ENCODE assay signal across 9 mouse cellular contexts in genomic region chr1:164315266-164315665, GRCm38 (mm10). TPM values are rescaled to one million over a fixed set of nuclear protein-coding genes. Genes with fewer than 3 reads are reported as not detected.
DNase-seq lines count a peak whose midpoint lies in the region; ATAC-seq and TF ChIP-seq lines count a peak whose summit lies in the region.
"Had no signal": no experiment of that assay in that cellular context is flagged by ENCODE, and none has a peak within 500 bp of the region (broad histone marks: within the 10 kb centered on the region; RNA-seq: fewer than 3 reads in every experiment).

No protein-coding gene starts in this region.

- no peak for TF ChIP-seq POLR2A in spleen, adult 2 months (IDR thresholded peaks at IDR 0.05; ENCODE audit: low read depth, low read length)

- H3K9me3 ChIP-seq in intestine, postnatal 0 days (ENCODE audit: control insufficient read depth): no peaks in the 10 kb centered on the region
- H3K9me3 ChIP-seq in intestine, embryonic 16.5 days (ENCODE audit: control insufficient read depth, low read length): no peaks in the 10 kb centered on the region
- H3K9me3 ChIP-seq in limb, embryonic 11.5 days (ENCODE audit: control insufficient read depth, low read length): no peaks in the 10 kb centered on the region
- H3K9me3 ChIP-seq: limb, embryonic 13.5 days had no signal

- no peak for ATAC-seq in intestine, postnatal 0 days
- ATAC-seq in intestine, embryonic 16.5 days: no peak
- no peak for ATAC-seq in limb, embryonic 11.5 days (ENCODE audit: insufficient number of reproducible peaks, low FRiP score, low TSS enrichment, low read depth)

- WGBS in intestine, postnatal 0 days: 78% methylated on average over 8 of the region's 8 CpGs
- 79% methylated on average over 8 of the region's 8 CpGs for WGBS in intestine, embryonic 16.5 days
- WGBS in limb, embryonic 11.5 days: 71% methylated on average over 8 of the region's 8 CpGs
- 84% methylated on average over 8 of the region's 8 CpGs for WGBS in spleen, adult 2 months

- H3K36me3 ChIP-seq in intestine, postnatal 0 days (ENCODE audit: control insufficient read depth, insufficient read depth): peaks cover 7% of the 10 kb centered on the region; the same call in 1 of the 2 replicates
- no peaks in the 10 kb centered on the region for H3K36me3 ChIP-seq in intestine, embryonic 16.5 days (ENCODE audit: control insufficient read depth, insufficient read depth, low read length)
- 0 out of 2 replicates have a peak, but pooled peaks cover 2% of the 10 kb centered on the region for H3K36me3 ChIP-seq in limb, embryonic 11.5 days (ENCODE audit: control insufficient read depth, insufficient read depth, low read length)
- H3K36me3 ChIP-seq in spleen, adult 2 months (ENCODE audit: control insufficient read depth, insufficient read depth, low read length): no peaks in the 10 kb centered on the region

- DNase-seq in 3134 (ENCODE audit: extremely low read depth, insufficient read length, low spot score): peak; percentile 25
- peak; percentile 25 to 57 for DNase-seq in CD8-positive naive resting alpha-beta T cell, adult 2 months (ENCODE audit: low read depth in 2 of 2, low spot score in 2 of 2)
- peak; percentile 26 to 35 for DNase-seq in cerebellum, adult 18-20 months
- peak; percentile 51 for DNase-seq in limb, embryonic 11.5 days (ENCODE audit: low spot score)
- peak in 1 of 2 experiments; percentile 22 for DNase-seq in spleen, adult 2 months (ENCODE audit: low read depth in 1 of 2, low spot score in 2 of 2)
- no peak for DNase-seq in frontal cortex, postnatal 36 days (ENCODE audit: low spot score in 2 of 2)

- H3K4me3 ChIP-seq in intestine, postnatal 0 days (ENCODE audit: low read depth, low read length): no peak overlapping the region
- H3K4me3 ChIP-seq in intestine, embryonic 16.5 days (ENCODE audit: low read length): no peak overlapping the region
- no peak overlapping the region for H3K4me3 ChIP-seq in limb, embryonic 11.5 days (ENCODE audit: low read depth, low read length)
- no peak overlapping the region for H3K4me3 ChIP-seq in spleen, adult 2 months (ENCODE audit: extremely low read depth, insufficient read depth, insufficient read length)
- H3K4me3 ChIP-seq: limb, embryonic 13.5 days had no signal

- TF ChIP-seq CTCF in intestine, postnatal 0 days (IDR thresholded peaks at IDR 0.05; ENCODE audit: low read depth): peak; percentile 78
- peak; percentile 41; the same call in 1 of the 2 replicates for TF ChIP-seq CTCF in spleen, adult 2 months (IDR thresholded peaks at IDR 0.05; ENCODE audit: extremely low read depth, insufficient read depth, insufficient read length, insufficient replicate concordance)

- no peaks in the 10 kb centered on the region for H3K27me3 ChIP-seq in intestine, postnatal 0 days (replicated peaks; ENCODE audit: control insufficient read depth, insufficient read depth, low read length)
- no peaks in the 10 kb centered on the region for H3K27me3 ChIP-seq in intestine, embryonic 16.5 days (replicated peaks; ENCODE audit: control insufficient read depth, insufficient read depth, low read length)
- no peaks in the 10 kb centered on the region for H3K27me3 ChIP-seq in limb, embryonic 11.5 days (ENCODE audit: control insufficient read depth, insufficient read depth, low read length)
- no peaks in the 10 kb centered on the region for H3K27me3 ChIP-seq in spleen, adult 2 months (ENCODE audit: control insufficient read depth, insufficient read depth, low read length)
- H3K27me3 ChIP-seq: limb, embryonic 13.5 days had no signal

- no peaks in the 10 kb centered on the region for H3K4me1 ChIP-seq in intestine, postnatal 0 days (replicated peaks; ENCODE audit: control insufficient read depth, insufficient read depth, low read length)
- H3K4me1 ChIP-seq in intestine, embryonic 16.5 days (ENCODE audit: control insufficient read depth, insufficient read depth, low read length): peaks cover 12% of the 10 kb centered on the region
- no peaks in the 10 kb centered on the region for H3K4me1 ChIP-seq in limb, embryonic 11.5 days (ENCODE audit: control insufficient read depth, insufficient read depth, low read length)
- H3K4me1 ChIP-seq in spleen, adult 2 months (ENCODE audit: control insufficient read depth, insufficient read depth, insufficient read length): no peaks in the 10 kb centered on the region
- H3K4me1 ChIP-seq: limb, embryonic 13.5 days had no signal

- no peak overlapping the region for H3K9ac ChIP-seq in intestine, postnatal 0 days (ENCODE audit: low read depth, low read length)
- H3K9ac ChIP-seq in intestine, embryonic 16.5 days (ENCODE audit: low read depth, low read length): no peak overlapping the region
- no peak overlapping the region for H3K9ac ChIP-seq in limb, embryonic 11.5 days (ENCODE audit: low read length)
- H3K9ac ChIP-seq: limb, embryonic 13.5 days had no signal

- no peak overlapping the region for H3K27ac ChIP-seq in intestine, postnatal 0 days (ENCODE audit: low read depth, low read length)
- H3K27ac ChIP-seq in intestine, embryonic 16.5 days (ENCODE audit: low read length): no peak overlapping the region
- H3K27ac ChIP-seq in limb, embryonic 11.5 days (replicated peaks; ENCODE audit: low read depth, low read length): no peak overlapping the region
- no peak overlapping the region for H3K27ac ChIP-seq in spleen, adult 2 months (ENCODE audit: insufficient read depth, low read length)
- H3K27ac ChIP-seq: limb, embryonic 13.5 days had no signal

- H3K4me2 ChIP-seq in intestine, postnatal 0 days (replicated peaks; ENCODE audit: low read depth): no peak overlapping the region
- no peak overlapping the region for H3K4me2 ChIP-seq in intestine, embryonic 16.5 days (ENCODE audit: low read depth, low read length)
- no peak overlapping the region for H3K4me2 ChIP-seq in limb, embryonic 11.5 days (ENCODE audit: low read depth, severe bottlenecking)
- H3K4me2 ChIP-seq: limb, embryonic 13.5 days had no signal

RNA-seq across cellular contexts. Expression of gene Blzf1, which starts 8.0 kb away (rescaled TPM):
- 16.7 and 17.2 TPM in 2 replicates for polyA plus RNA-seq in intestine, postnatal 0 days (2015; fragmentation: Nextera tagmentation; extraction: Ambion mirVana)
- polyA plus RNA-seq in intestine, embryonic 16.5 days (2015; fragmentation: Nextera tagmentation; extraction: Ambion mirVana): 24.9 and 26.8 TPM in 2 replicates
- polyA plus RNA-seq in limb, embryonic 11.5 days (2014; fragmentation: Nextera tagmentation; extraction: Ambion mirVana): 24.0 and 25.1 TPM in 2 replicates
- polyA plus RNA-seq in spleen, adult 2 months (2012; rRNA removed): 1.1 and 1.3 TPM in 2 replicates

RNA-seq across cellular contexts. Expression of gene Nme7, which starts 11.3 kb away (rescaled TPM):
- polyA plus RNA-seq in intestine, postnatal 0 days (2015; fragmentation: Nextera tagmentation; extraction: Ambion mirVana): 17.7 and 18.0 TPM in 2 replicates
- 30.8 and 31.8 TPM in 2 replicates for polyA plus RNA-seq in intestine, embryonic 16.5 days (2015; fragmentation: Nextera tagmentation; extraction: Ambion mirVana)
- 44.5 and 46.8 TPM in 2 replicates for polyA plus RNA-seq in limb, embryonic 11.5 days (2014; fragmentation: Nextera tagmentation; extraction: Ambion mirVana)
- 2.5 and 3.8 TPM in 2 replicates for polyA plus RNA-seq in spleen, adult 2 months (2012; rRNA removed)

RNA-seq across cellular contexts. Expression of gene Ccdc181, which starts 39.9 kb away (rescaled TPM):
- 5.2 and 6.0 TPM in 2 replicates for polyA plus RNA-seq in intestine, postnatal 0 days (2015; fragmentation: Nextera tagmentation; extraction: Ambion mirVana)
- polyA plus RNA-seq in intestine, embryonic 16.5 days (2015; fragmentation: Nextera tagmentation; extraction: Ambion mirVana): 8.1 and 8.6 TPM in 2 replicates
- polyA plus RNA-seq in limb, embryonic 11.5 days (2014; fragmentation: Nextera tagmentation; extraction: Ambion mirVana): 8.7 and 10.2 TPM in 2 replicates
- polyA plus RNA-seq in spleen, adult 2 months (2012; rRNA removed): 0.92 and 1.0 TPM in 2 replicates

Comparison
In these comparisons a context has a peak if more than half of its experiments do, and no peak if none do; other contexts are left out.
1. DNase-seq: peak in 3134 (single experiment), CD8-positive naive resting alpha-beta T cell, adult 2 months (2 of 2), cerebellum, adult 18-20 months (2 of 2) and limb, embryonic 11.5 days (single experiment); none in frontal cortex, postnatal 36 days (0 of 2).